Mouse (Mus musculus) testis, adult 10 weeks (tissue): ENCODE data around the gene Myrfl. TPM values are rescaled to one million over a fixed set of nuclear protein-coding genes. Genes with fewer than 3 reads are reported as not detected.

Source experiments
- polyA plus RNA-seq: library from polyadenylated mRNA; stranded (reverse); fragments of 350-450 nt; fragmentation: Illumina TruSeq; extraction: RNeasy Lipid Tissue Mini Kit (QIAGEN cat#74804); gene quantifications from one replicate; pipeline ENCODE4 v1.2.3, GENCODE M21; 2014; ENCODE audit warnings: low read depth, low replicate concordance

Gene Myrfl
- 0.22 TPM for polyA plus RNA-seq

GRCm38 (mm10) chr10:116896336-116897177, at the start of gene Myrfl:
TSS of gene Myrfl (minus strand) at chr10:116896919.

Other genes starting within 250 kb of the Myrfl start
- gene Rab3ip, start 53.9 kb upstream of the Myrfl start, polyA plus RNA-seq = 45.2 TPM
- gene Gm10271, start 75.7 kb upstream of the Myrfl start, polyA plus RNA-seq = not detected
- 0.25 TPM for gene Best3, start 89.4 kb upstream of the Myrfl start, polyA plus RNA-seq
- not detected for gene Lrrc10, start 148.4 kb upstream of the Myrfl start, polyA plus RNA-seq
- gene Cct2, start 166.9 kb upstream of the Myrfl start, polyA plus RNA-seq = 285 TPM